ENCODE assay signal across 8 mouse cellular contexts in the genomic region with DNA sequence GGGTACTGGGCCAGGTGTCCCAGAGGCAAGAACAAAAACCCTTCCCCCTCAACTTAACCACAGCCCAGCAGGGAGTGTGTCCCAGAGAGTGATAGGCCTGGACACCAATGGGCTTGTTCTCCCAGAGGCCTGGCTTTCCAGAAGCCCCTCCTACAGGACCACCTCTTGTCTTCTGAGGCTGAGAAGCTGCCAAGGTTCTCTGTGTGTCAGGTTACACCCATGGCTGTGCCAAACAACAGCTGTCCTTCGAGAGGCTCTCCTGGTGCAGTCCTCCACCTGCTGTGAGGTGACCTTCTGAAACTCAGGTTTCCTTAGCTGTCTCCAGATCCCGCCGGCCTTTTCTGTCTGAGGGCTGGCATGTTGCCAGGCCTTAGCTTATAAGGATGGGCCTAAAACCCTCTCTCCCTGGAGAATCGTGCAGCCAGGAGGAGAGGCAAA. TPM values are rescaled to one million over a fixed set of nuclear protein-coding genes. Genes with fewer than 3 reads are reported as not detected.
A peak's percentile ranks its signal among the peaks of the same experiment; 100 is the strongest.
DNase-seq lines count a peak whose midpoint lies in the region; ATAC-seq lines count a peak whose summit lies in the region.

No protein-coding gene starts in this region.

- H3K27ac ChIP-seq in forebrain, embryonic 11.5 days (ENCODE audit: low read depth, low read length), result peak overlapping the region; percentile 12; the same call in 1 of the 2 replicates
- no peak overlapping the region for H3K27ac ChIP-seq in intestine, embryonic 16.5 days (ENCODE audit: low read length)

- peaks cover 3% of the 10 kb centered on the region; the same call in 1 of the 2 replicates for H3K9me3 ChIP-seq in forebrain, embryonic 11.5 days (ENCODE audit: control insufficient read depth, low read length)
- H3K9me3 ChIP-seq in intestine, embryonic 16.5 days (ENCODE audit: control insufficient read depth, low read length), result no peaks in the 10 kb centered on the region

- H3K4me3 ChIP-seq in forebrain, embryonic 11.5 days (ENCODE audit: low read depth, low read length), result no peak overlapping the region
- H3K4me3 ChIP-seq in intestine, embryonic 16.5 days (ENCODE audit: low read length), result no peak overlapping the region

- DNase-seq in 3T3-L1 (ENCODE audit: low read depth, low spot score), result peak; percentile 30
- DNase-seq in R1 (ENCODE audit: low read depth, low spot score), result peak; percentile 88
- DNase-seq in forebrain, embryonic 11.5 days (ENCODE audit: low spot score), result peak; percentile 59
- peak; percentile 30 for DNase-seq in lung, postnatal 36 days
- peak; percentile 56 for DNase-seq in testis, postnatal 10 days (ENCODE audit: low spot score)
- DNase-seq in right cerebral cortex, postnatal 36 days (ENCODE audit: low spot score in 2 of 2), result no peak

- 5% methylated on average over 4 of the region's 4 CpGs for WGBS in forebrain, embryonic 11.5 days
- whole genome bisulfite sequencing in intestine, embryonic 16.5 days, result 3% methylated on average over 4 of the region's 4 CpGs

- no peaks in the 10 kb centered on the region for H3K36me3 ChIP-seq in forebrain, embryonic 11.5 days (ENCODE audit: control insufficient read depth, insufficient read depth, low read length)
- H3K36me3 ChIP-seq in intestine, embryonic 16.5 days (ENCODE audit: control insufficient read depth, insufficient read depth, low read length), result no peaks in the 10 kb centered on the region

- H3K4me2 ChIP-seq in forebrain, embryonic 11.5 days (ENCODE audit: low read depth, low read length, severe bottlenecking), result no peak overlapping the region
- no peak overlapping the region for H3K4me2 ChIP-seq in intestine, embryonic 16.5 days (ENCODE audit: low read depth, low read length)

- no peaks in the 10 kb centered on the region for H3K4me1 ChIP-seq in forebrain, embryonic 11.5 days (replicated peaks; ENCODE audit: control insufficient read depth, insufficient read depth, low read length)
- no peaks in the 10 kb centered on the region; the same call in 1 of the 2 replicates for H3K4me1 ChIP-seq in intestine, embryonic 16.5 days (ENCODE audit: control insufficient read depth, insufficient read depth, low read length)

- H3K27me3 ChIP-seq in forebrain, embryonic 11.5 days (ENCODE audit: control insufficient read depth, insufficient read depth, low read length), result no peaks in the 10 kb centered on the region
- no peaks in the 10 kb centered on the region for H3K27me3 ChIP-seq in intestine, embryonic 16.5 days (replicated peaks; ENCODE audit: control insufficient read depth, insufficient read depth, low read length)

- no peak overlapping the region for H3K9ac ChIP-seq in forebrain, embryonic 11.5 days (ENCODE audit: low read length)
- H3K9ac ChIP-seq in intestine, embryonic 16.5 days (ENCODE audit: low read depth, low read length), result no peak overlapping the region

- peak; percentile 49 for ATAC-seq in forebrain, embryonic 11.5 days (replicated peaks; ENCODE audit: low FRiP score)
- ATAC-seq in intestine, embryonic 16.5 days, result peak; percentile 76
- ATAC-seq in frontal cortex, adult (ENCODE audit: low TSS enrichment), result no peak

RNA-seq across cellular contexts. Expression of gene Hpcal1, which starts 29.2 kb away (rescaled TPM):
- 41.9 and 45.7 TPM in 2 replicates for polyA plus RNA-seq in forebrain, embryonic 11.5 days (2014; fragmentation: Nextera tagmentation; extraction: Ambion mirVana)
- polyA plus RNA-seq in intestine, embryonic 16.5 days (2015; fragmentation: Nextera tagmentation; extraction: Ambion mirVana), result 48.7 and 50.3 TPM in 2 replicates

Comparison
In these comparisons a context has a peak if more than half of its experiments do, and no peak if none do; other contexts are left out.
1. DNase-seq: peak in 3T3-L1 (single experiment), R1 (single experiment), forebrain, embryonic 11.5 days (single experiment), lung, postnatal 36 days (single experiment) and testis, postnatal 10 days (single experiment); none in right cerebral cortex, postnatal 36 days (0 of 2).